Mouse (Mus musculus): Measurements from ENCODE around the gene Tmem132c. TPM values are rescaled to one million over a fixed set of nuclear protein-coding genes. Genes with fewer than 3 reads are reported as not detected.

Tmem132c gene
- total RNA-seq, 2 experiments from 2014 or later = 6.5 to 6.6 TPM

- intact Hi-C loops (cut with DNase I) = no loop called here
- no peak for DNase-seq (ENCODE audit: low spot score in 2 of 2)
These were observed 29.5 kb downstream of the Tmem132c start for GRCm38 (mm10) chr5:127271145-127271544.

GRCm38 (mm10) chr5:127279462-127279861 is 37.9 kb downstream of the Tmem132c start:
- intact Hi-C loops (cut with DNase I) = no loop called here

DNA sequence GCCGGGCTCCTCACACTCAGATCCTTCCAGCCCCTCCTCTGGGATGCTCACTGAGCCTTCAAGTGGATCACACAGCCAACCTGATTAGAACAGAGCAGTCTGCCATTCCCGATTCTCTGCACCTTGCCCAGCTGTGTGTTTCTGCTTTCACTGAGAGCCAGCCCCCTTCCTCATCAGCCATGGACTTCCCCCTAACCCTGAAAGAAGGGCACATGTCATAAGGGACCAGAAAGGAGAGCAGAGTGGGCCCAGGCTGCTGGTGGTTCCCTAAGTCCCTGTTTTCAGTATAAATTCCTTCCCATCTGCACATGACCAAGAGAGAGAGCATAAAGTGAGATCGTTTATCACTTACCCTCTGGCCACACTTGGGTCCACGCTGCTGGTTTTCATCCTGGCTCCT is 39.6 kb downstream of the Tmem132c start:
- DNase-seq (ENCODE audit: low spot score in 2 of 2) = no peak
- intact Hi-C loops (cut with DNase I) = no loop called here

More at GRCm38 (mm10) chr5:127279462-127279861, 37.9 kb downstream of the Tmem132c start:
- no peak for DNase-seq (ENCODE audit: low spot score in 2 of 2)

- intact Hi-C loops (cut with DNase I) = no loop called here
- no peak for DNase-seq (ENCODE audit: low spot score in 2 of 2)
These were observed 41.0 kb downstream of the Tmem132c start for GRCm38 (mm10) chr5:127282539-127283123.

- intact Hi-C loops (cut with DNase I) = no loop called here
- DNase-seq (ENCODE audit: low spot score in 2 of 2) = no peak
These were observed 45.3 kb downstream of the Tmem132c start for GRCm38 (mm10) chr5:127286886-127287285.

- intact Hi-C loops (cut with DNase I) = no loop called here
- no peak for DNase-seq (ENCODE audit: low spot score in 2 of 2)
These were observed 48.1 kb downstream of the Tmem132c start for GRCm38 (mm10) chr5:127289659-127290058.

DNA sequence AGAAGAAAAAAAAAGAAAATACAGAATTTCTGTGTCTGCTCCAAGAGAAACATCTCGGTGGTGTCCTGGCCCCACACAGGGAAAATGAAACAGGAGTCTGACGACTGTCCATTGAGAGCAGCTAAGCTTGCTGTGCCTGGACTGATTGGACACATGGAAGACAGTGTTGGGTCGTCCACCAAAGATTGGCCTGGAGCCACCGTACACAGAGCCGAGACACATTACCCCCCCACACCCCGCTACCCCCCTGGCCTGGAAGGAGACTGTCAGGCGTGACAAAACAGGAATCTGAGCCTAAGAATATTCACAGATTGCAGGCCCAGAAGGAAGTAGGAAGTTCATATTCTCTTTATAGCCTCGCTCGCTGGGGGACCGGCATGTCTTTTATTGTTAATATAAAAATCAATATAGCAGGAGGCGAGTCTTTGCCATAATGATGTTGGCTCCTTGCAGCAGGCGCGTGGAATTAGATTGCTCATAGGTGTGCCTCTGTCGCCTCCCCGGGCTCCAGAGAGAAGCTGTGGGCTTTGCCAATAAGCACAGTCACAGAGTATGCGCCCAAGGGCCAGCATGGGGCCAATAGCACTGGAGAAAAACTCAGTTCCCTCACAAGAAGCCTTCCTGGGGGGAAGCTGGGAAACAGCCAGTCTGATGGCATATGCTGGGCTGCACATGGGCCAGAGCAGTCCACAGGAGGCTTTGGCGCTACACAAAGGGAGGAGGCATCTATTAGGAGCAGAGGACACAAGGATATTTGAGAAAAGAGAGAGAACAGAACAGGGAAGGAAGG is 49.0 kb downstream of the Tmem132c start:
- intact Hi-C loops (cut with DNase I) = no loop called here
- DNase-seq (ENCODE audit: low spot score in 2 of 2) = no peak

GRCm38 (mm10) chr5:127291581-127291980 is 50.0 kb downstream of the Tmem132c start:
- no peak for DNase-seq (ENCODE audit: low spot score in 2 of 2)
- intact Hi-C loops (cut with DNase I) = no loop called here

DNA sequence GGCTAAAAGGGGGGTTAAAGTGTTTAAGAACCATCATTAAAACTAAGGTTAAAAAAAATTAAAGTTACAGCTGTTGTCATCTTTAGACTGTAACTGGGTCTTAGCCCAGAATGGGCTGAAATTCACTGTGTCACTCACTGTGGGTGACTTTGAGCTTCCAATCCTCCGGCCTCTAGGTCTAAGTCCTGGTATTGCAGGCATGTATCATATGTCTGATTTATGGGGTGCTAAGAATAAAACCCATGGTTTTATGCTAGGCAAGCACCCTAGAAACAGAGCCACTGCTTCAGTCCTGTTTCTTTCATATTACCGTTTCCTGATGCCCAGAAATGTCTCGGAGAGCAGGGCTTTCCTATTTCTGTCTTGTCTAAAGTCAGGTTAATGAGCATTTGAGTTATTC is 52.1 kb downstream of the Tmem132c start:
- intact Hi-C loops (cut with DNase I) = no loop called here

GRCm38 (mm10) chr5:127297461-127297860 is 55.9 kb downstream of the Tmem132c start:
- no peak for DNase-seq (ENCODE audit: low spot score in 2 of 2)
- intact Hi-C loops (cut with DNase I) = no loop called here

More for the DNA sequence above, 52.1 kb downstream of the Tmem132c start:
- DNase-seq (ENCODE audit: low spot score in 2 of 2) = no peak

- intact Hi-C loops (cut with DNase I) = no loop called here
- DNase-seq (ENCODE audit: low spot score in 2 of 2) = no peak
These were observed 56.5 kb downstream of the Tmem132c start for GRCm38 (mm10) chr5:127298060-127298459.

GRCm38 (mm10) chr5:127299010-127299409 is 57.4 kb downstream of the Tmem132c start:
- intact Hi-C loops (cut with DNase I) = no loop called here
- DNase-seq (ENCODE audit: low spot score in 2 of 2) = no peak

GRCm38 (mm10) chr5:127300597-127301254 is 59.1 kb downstream of the Tmem132c start:
- peak; percentile 22 to 36 for DNase-seq (ENCODE audit: low spot score in 2 of 2)
- intact Hi-C loops (cut with DNase I) = no loop called here

GRCm38 (mm10) chr5:127305312-127305711 is 63.7 kb downstream of the Tmem132c start:
- no peak for DNase-seq (ENCODE audit: low spot score in 2 of 2)
- intact Hi-C loops (cut with DNase I) = no loop called here

DNA sequence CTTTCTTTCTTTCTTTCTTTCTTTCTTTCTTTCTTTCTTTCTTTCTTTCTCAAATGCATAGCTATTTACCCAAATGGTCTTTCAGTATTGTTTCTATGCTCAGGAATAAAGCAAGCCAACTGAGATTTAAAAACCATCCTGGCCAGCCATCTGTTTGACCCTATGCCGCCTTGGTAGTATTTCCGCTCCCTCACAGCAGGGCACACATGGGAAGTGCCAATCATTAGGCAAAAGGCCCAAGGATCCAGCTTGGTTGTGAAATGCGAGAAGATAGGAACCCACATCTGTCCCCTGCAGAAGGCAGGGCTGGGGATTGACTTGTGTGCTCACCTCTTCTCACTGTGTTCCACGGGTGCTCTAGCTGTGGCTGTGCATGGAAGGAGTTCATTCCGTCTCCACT is 64.1 kb downstream of the Tmem132c start:
- intact Hi-C loops (cut with DNase I) = no loop called here
- DNase-seq (ENCODE audit: low spot score in 2 of 2) = no peak

GRCm38 (mm10) chr5:127306726-127307125 is 65.1 kb downstream of the Tmem132c start:
- intact Hi-C loops (cut with DNase I) = no loop called here

DNA sequence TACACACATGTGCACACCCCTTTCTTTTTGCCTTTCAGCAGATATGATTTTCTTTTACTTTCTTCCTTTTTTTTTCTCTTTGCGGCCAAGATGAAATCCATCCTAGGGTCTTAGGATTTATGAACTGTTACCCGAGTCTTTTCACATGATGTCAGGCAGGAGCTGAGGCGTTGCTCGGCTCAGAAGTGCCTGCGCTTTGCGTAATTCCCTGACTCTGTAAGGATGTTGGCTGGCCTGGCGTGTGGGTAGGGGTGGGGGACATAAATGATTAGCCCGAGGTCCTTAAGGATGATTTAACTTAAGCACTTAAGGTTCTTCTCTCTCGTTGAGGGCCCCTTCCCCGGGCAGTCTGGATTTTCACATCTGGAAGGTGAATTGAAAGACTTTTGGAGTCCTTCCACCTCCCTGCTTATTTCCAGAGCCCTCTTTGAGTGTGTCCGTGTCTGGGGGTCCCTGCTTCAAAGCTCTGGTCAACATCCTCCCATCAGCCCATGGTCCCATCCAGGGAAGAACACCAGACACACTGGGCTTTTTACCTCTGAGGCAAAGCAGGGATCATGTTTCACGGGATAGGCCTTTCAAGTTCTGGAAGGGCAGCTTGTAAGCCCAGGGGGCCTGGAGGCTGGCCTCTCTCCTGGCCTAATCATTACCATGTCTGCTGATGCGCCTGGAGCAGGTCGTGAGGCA is 68.9 kb downstream of the Tmem132c start:
- DNase-seq (ENCODE audit: low spot score in 2 of 2) = no peak
- intact Hi-C loops (cut with DNase I) = no loop called here

More at GRCm38 (mm10) chr5:127306726-127307125, 65.1 kb downstream of the Tmem132c start:
- DNase-seq (ENCODE audit: low spot score in 2 of 2) = no peak

DNA sequence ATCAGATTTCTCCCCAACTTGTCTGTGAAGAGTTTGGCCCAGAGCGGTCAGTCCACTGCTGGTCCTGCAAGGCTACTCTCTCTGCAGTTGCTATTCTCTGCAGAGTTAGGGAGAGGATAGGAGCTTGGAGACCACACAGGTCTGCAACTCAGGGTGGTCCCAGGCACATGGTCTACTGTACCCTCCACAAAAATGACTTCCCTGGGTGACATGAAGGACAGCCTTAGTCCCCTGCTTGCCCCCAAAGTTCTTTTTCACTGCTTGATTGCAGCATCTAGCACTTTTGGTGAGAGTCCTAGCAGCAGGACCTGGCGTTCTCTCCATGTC is 69.4 kb downstream of the Tmem132c start:
- intact Hi-C loops (cut with DNase I) = no loop called here
- DNase-seq (ENCODE audit: low spot score in 2 of 2) = no peak

DNA sequence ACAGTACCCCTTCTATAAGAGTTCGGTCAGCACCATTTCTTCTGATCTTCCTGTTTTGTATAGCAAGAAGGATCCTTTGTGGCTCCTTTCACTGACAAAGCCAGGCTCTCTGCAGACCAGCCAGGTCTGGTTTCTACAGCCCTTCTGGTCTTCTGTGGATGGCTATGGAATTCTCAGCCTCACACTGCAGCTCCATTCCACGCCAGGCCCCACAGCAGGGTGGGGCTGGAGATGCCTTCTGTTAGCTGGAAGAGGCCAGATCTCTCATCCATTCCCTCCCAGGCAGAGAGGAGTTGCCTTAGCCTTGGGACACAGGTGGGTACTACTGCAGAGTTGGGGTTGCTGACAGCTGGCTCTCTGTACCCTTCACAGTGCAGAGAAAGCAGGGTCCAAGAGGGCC is 72.0 kb downstream of the Tmem132c start:
- intact Hi-C loops (cut with DNase I) = no loop called here
- DNase-seq (ENCODE audit: low spot score in 2 of 2) = no peak

- intact Hi-C loops (cut with DNase I) = no loop called here
- DNase-seq (ENCODE audit: low spot score in 2 of 2) = no peak
These were observed 77.6 kb downstream of the Tmem132c start for GRCm38 (mm10) chr5:127319096-127319779.
